Comparison of ENCODE assay signal across 20 mouse cellular contexts in genomic region chr15:7206110-7206509, GRCm38 (mm10).
A peak's percentile ranks its signal among the peaks of the same experiment; 100 is the strongest.
DNase-seq lines count a peak whose midpoint lies in the region; ATAC-seq and TF ChIP-seq lines count a peak whose summit lies in the region.
"Had no signal": no experiment of that assay in that cellular context is flagged by ENCODE, and none has a peak within 500 bp of the region (broad histone marks: within the 10 kb centered on the region; RNA-seq: fewer than 3 reads in every experiment).

No protein-coding gene starts in this region.

- 0 out of 2 replicates have a peak, but pooled peaks cover 5% of the 10 kb centered on the region for H3K36me3 ChIP-seq in heart, embryonic 15.5 days
- 0 out of 2 replicates have a peak, but pooled peaks cover 6% of the 10 kb centered on the region for H3K36me3 ChIP-seq in limb, embryonic 10.5 days
- H3K36me3 ChIP-seq in hindbrain, postnatal 0 days (ENCODE audit: insufficient read depth, low read length), result no peaks in the 10 kb centered on the region
- H3K36me3 ChIP-seq in forebrain, embryonic 16.5 days (ENCODE audit: control insufficient read depth, insufficient read depth), result no peaks in the 10 kb centered on the region
- H3K36me3 ChIP-seq: hindbrain, embryonic 10.5 days; midbrain, embryonic 13.5 days had no signal

- H3K4me3 ChIP-seq in heart, embryonic 15.5 days, result no peak overlapping the region
- no peak overlapping the region for H3K4me3 ChIP-seq in limb, embryonic 10.5 days
- no peak overlapping the region for H3K4me3 ChIP-seq in hindbrain, postnatal 0 days (ENCODE audit: low read length)
- H3K4me3 ChIP-seq in forebrain, embryonic 16.5 days (replicated peaks; ENCODE audit: low read length), result no peak overlapping the region
- H3K4me3 ChIP-seq: erythroblast, embryonic 14.5 days; hindbrain, embryonic 10.5 days; midbrain, embryonic 13.5 days had no signal

- ATAC-seq in heart, embryonic 15.5 days (replicated peaks; ENCODE audit: insufficient number of reproducible peaks, insufficient read depth, low FRiP score, low read depth), result no peak; the same call in 1 of the 2 replicates
- no peak for ATAC-seq in hindbrain, postnatal 0 days
- ATAC-seq in forebrain, embryonic 16.5 days, result no peak
- ATAC-seq: forebrain, postnatal 0 days; inflammation-experienced regulatory T-cells, adult 6 months; midbrain, embryonic 13.5 days had no signal

- no peak overlapping the region for H3K4me2 ChIP-seq in heart, embryonic 15.5 days
- H3K4me2 ChIP-seq in hindbrain, postnatal 0 days (ENCODE audit: low read depth, low read length), result no peak overlapping the region
- no peak overlapping the region for H3K4me2 ChIP-seq in forebrain, embryonic 16.5 days (ENCODE audit: low read length)
- H3K4me2 ChIP-seq: midbrain, embryonic 13.5 days had no signal

- intact Hi-C loops in heart, postnatal 14 days (cut with DNase I), result no loop called here

- H3K27ac ChIP-seq in heart, embryonic 15.5 days, result peak overlapping the region; percentile 77
- peak overlapping the region; percentile 78 for H3K27ac ChIP-seq in limb, embryonic 10.5 days
- no peak overlapping the region for H3K27ac ChIP-seq in hindbrain, postnatal 0 days
- no peak overlapping the region for H3K27ac ChIP-seq in forebrain, embryonic 16.5 days (ENCODE audit: low read length)
- H3K27ac ChIP-seq: hindbrain, embryonic 10.5 days; liver, embryonic 14.5 days; midbrain, embryonic 13.5 days had no signal

- H3K4me1 ChIP-seq in heart, embryonic 15.5 days (replicated peaks), result peaks cover 59% of the 10 kb centered on the region
- H3K4me1 ChIP-seq in limb, embryonic 10.5 days, result peaks cover 49% of the 10 kb centered on the region
- H3K4me1 ChIP-seq in hindbrain, postnatal 0 days (ENCODE audit: insufficient read depth, low read length), result peaks cover 13% of the 10 kb centered on the region
- 0 out of 2 replicates have a peak, but pooled peaks cover 4% of the 10 kb centered on the region for H3K4me1 ChIP-seq in forebrain, embryonic 16.5 days (replicated peaks; ENCODE audit: control insufficient read depth, insufficient read depth, low read length)

- WGBS in heart, embryonic 15.5 days, result 35% methylated on average over 5 of the region's 5 CpGs
- 22% methylated on average over 5 of the region's 5 CpGs for WGBS in limb, embryonic 10.5 days
- 51% methylated on average over 5 of the region's 5 CpGs for WGBS in hindbrain, postnatal 0 days
- WGBS in forebrain, embryonic 16.5 days, result 35% methylated on average over 5 of the region's 5 CpGs

- no peaks in the 10 kb centered on the region for H3K27me3 ChIP-seq in heart, embryonic 15.5 days
- H3K27me3 ChIP-seq in limb, embryonic 10.5 days (ENCODE audit: low read depth, poor library complexity, severe bottlenecking), result no peaks in the 10 kb centered on the region
- H3K27me3 ChIP-seq in hindbrain, postnatal 0 days (ENCODE audit: insufficient read depth, low read length), result no peaks in the 10 kb centered on the region
- H3K27me3 ChIP-seq in forebrain, embryonic 16.5 days (replicated peaks; ENCODE audit: control insufficient read depth, insufficient read depth, low read length), result no peaks in the 10 kb centered on the region
- H3K27me3 ChIP-seq: midbrain, embryonic 13.5 days had no signal

- no peak for TF ChIP-seq CTCF in hindbrain, postnatal 0 days (IDR thresholded peaks at IDR 0.05; ENCODE audit: low read depth)

- DNase-seq in gastrocnemius, adult 18-20 months (ENCODE audit: low spot score), result peak; percentile 54
- DNase-seq in gastrocnemius, postnatal 25 days, result no peak
- no peak for DNase-seq in heart, postnatal 14 days
- DNase-seq in limb, embryonic 10.5 days (ENCODE audit: low spot score), result no peak
- no peak for DNase-seq in hindbrain, postnatal 0 days (ENCODE audit: low spot score)
- DNase-seq in thymus, adult 18-20 months, result no peak
- DNase-seq: adrenal gland, adult 2 months; cerebellum, postnatal 36 days; forebrain, postnatal 0 days; gastrocnemius, postnatal 14 days; kidney, adult 8-10 months; kidney, postnatal 36 days; thymus, postnatal 4 days had no signal

- no peak overlapping the region for H3K9ac ChIP-seq in heart, embryonic 15.5 days
- no peak overlapping the region for H3K9ac ChIP-seq in hindbrain, postnatal 0 days (replicated peaks; ENCODE audit: low read length)
- no peak overlapping the region for H3K9ac ChIP-seq in forebrain, embryonic 16.5 days (replicated peaks; ENCODE audit: low read depth, low read length)
- H3K9ac ChIP-seq: forebrain, postnatal 0 days; liver, embryonic 14.5 days; midbrain, embryonic 13.5 days had no signal

- H3K9me3 ChIP-seq in heart, embryonic 15.5 days (replicated peaks), result no peaks in the 10 kb centered on the region
- H3K9me3 ChIP-seq in limb, embryonic 10.5 days (replicated peaks), result no peaks in the 10 kb centered on the region
- no peaks in the 10 kb centered on the region for H3K9me3 ChIP-seq in hindbrain, postnatal 0 days (ENCODE audit: low read length)
- no peaks in the 10 kb centered on the region for H3K9me3 ChIP-seq in forebrain, embryonic 16.5 days (ENCODE audit: control insufficient read depth, low read length)
- H3K9me3 ChIP-seq: hindbrain, embryonic 10.5 days; midbrain, embryonic 13.5 days had no signal

Comparison
In these comparisons a context has a peak if more than half of its experiments do, and no peak if none do; other contexts are left out.
1. H3K27ac ChIP-seq: peak in heart, embryonic 15.5 days (single experiment) and limb, embryonic 10.5 days (single experiment); none in hindbrain, postnatal 0 days (single experiment) and forebrain, embryonic 16.5 days (single experiment).